Mouse (Mus musculus) stomach, embryonic 14.5 days (tissue): ENCODE data around the gene Rbm44. TPM values are rescaled to one million over a fixed set of nuclear protein-coding genes. Genes with fewer than 3 reads are reported as not detected.

Source experiments
- ATAC-seq: fragments of 200-750 bp; cut with Nextera tagmentation; 2 replicates; pipeline ENCODE4 v1.8.0; 2017; ENCODE audit warnings: low read depth, moderate TSS enrichment; ENCODE audit not compliant: insufficient number of reproducible peaks, insufficient read depth, low FRiP score
- H3K27ac ChIP-seq: fragments of 300-500 bp; sonication (generic); 2 replicates; pipeline ENCODE4 v1.5.1; 2014; ENCODE audit warnings: mild to moderate bottlenecking, low read length, moderate library complexity, mixed read lengths
- H3K27me3 ChIP-seq: fragments of 300-500 bp; sonication (generic); 2 replicates; pipeline ENCODE4 v1.6.1; 2014; ENCODE audit warnings: low read length, control low read depth, mixed read lengths; ENCODE audit not compliant: control insufficient read depth, insufficient read depth
- H3K36me3 ChIP-seq: fragments of 300-500 bp; sonication (generic); 2 replicates; pipeline ENCODE4 v1.6.1; 2014; ENCODE audit warnings: mild to moderate bottlenecking, control low read depth, low read length, moderate library complexity, mixed read lengths; ENCODE audit not compliant: control insufficient read depth, insufficient read depth
- H3K4me1 ChIP-seq: fragments of 300-500 bp; sonication (generic); 2 replicates; pipeline ENCODE4 v1.6.1; 2014; ENCODE audit warnings: low read length, control low read depth, mixed read lengths; ENCODE audit not compliant: control insufficient read depth, insufficient read depth
- H3K4me2 ChIP-seq: fragments of 300-500 bp; sonication (generic); replicated peaks from 2 replicates; pipeline ENCODE4 v1.6.1; 2014; ENCODE audit warnings: low read depth, low read length, control low read depth
- H3K4me3 ChIP-seq: fragments of 300-500 bp; sonication (generic); 2 replicates; pipeline ENCODE4 v1.5.1; 2014; ENCODE audit warnings: low read depth, low read length, control low read depth
- H3K9ac ChIP-seq: fragments of 300-500 bp; sonication (generic); replicated peaks from 2 replicates; pipeline ENCODE4 v1.6.1; 2014; ENCODE audit warnings: low read depth, mild to moderate bottlenecking, control low read depth, low read length, moderate library complexity, mixed read lengths
- H3K9me3 ChIP-seq: fragments of 300-500 bp; sonication (generic); 2 replicates; pipeline ENCODE4 v1.6.1; 2016; ENCODE audit warnings: low read depth, low read length, control low read depth; ENCODE audit not compliant: control insufficient read depth
- WGBS: fragments of 180-500 bp; shearing (Covaris S2); extraction: QIAGEN DNeasy Blood & Tissue Kit; methylation state at CpG from one replicate; pipeline ENCODE4 v1.1.7; 2014; 5-methylcytosine and 5-hydroxymethylcytosine counted together
- polyA plus RNA-seq: library from polyadenylated mRNA; unstranded; fragments of >200 nt; fragmentation: Nextera tagmentation; extraction: Ambion mirVana; gene quantifications from 2 replicates; pipeline ENCODE4 v1.2.1, GENCODE M21; 2014

Gene Rbm44
- polyA plus RNA-seq = 0.38 and 0.46 TPM in 2 replicates

DNA sequence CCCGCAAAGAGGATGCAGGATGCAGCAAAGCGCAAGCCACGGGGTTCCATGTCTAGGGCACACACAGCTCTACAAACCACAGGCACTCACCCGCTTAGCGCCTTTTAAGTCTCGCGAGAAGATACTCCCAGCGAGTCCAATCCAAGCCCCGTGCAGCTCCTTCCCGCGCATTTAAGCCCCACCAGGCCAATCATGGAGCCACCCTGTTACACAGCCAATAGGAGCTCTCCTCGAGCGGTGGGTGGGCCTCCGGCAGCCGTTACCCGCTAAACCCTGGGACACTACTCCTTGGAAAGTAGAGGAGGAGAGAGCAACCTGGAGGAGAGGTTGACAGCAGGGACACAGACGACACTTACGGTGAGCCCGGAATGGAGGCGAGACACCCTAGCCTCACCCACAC, at the start of gene Rbm44:
Gene Rbm44 (plus strand): TSS at position 277 of the 400 bp plus-strand sequence.
- Histone ChIP-seq H3K36me3 (no peaks in the 10 kb centered on the region), H3K27ac (no peak within 1 kb of the TSS), H3K4me1 (no peaks in the 10 kb centered on the region), H3K9ac (no peak within 1 kb of the TSS), H3K4me3 (no peak within 1 kb of the TSS), H3K9me3 (no peaks in the 10 kb centered on the region), H3K4me2 (no peak within 1 kb of the TSS), H3K27me3 (no peaks in the 10 kb centered on the region)
- ATAC-seq = no peak
- 69% methylated on average over 20 of the region's 20 CpGs for WGBS

DNA sequence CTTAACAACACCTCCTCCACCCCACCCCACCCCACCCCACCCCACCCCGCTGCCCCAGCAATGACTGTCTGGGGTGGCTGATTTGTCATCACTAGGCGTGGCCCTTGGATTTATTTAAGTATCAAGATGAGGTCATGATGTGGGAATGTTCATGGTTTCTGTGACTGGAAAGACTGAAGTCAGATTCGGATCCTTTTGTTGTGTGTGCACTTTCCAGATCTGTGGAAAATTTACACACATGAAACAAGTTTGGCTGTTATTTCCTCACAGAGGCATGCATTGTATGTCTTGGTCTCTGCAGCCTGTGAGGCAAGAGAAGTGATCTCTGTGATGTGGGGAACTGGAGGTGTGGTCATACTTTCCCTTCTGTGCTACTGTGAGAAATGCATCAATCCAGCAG, 49.6 kb upstream of the Rbm44 start:
- WGBS = 40% methylated on average over 3 of the region's 3 CpGs
- Histone ChIP-seq H3K9ac (no peak overlapping the region), H3K4me1 (peaks cover 19% of the 10 kb centered on the region), H3K27me3 (no peaks in the 10 kb centered on the region), H3K4me2 (no peak overlapping the region), H3K27ac (peak overlapping the region; percentile 55; the same call in 1 of the 2 replicates), H3K4me3 (no peak overlapping the region), H3K9me3 (no peaks in the 10 kb centered on the region), H3K36me3 (no peaks in the 10 kb centered on the region)
- 0 out of 2 replicates have a peak, but pooled peaks have one; percentile 3 for ATAC-seq

DNA sequence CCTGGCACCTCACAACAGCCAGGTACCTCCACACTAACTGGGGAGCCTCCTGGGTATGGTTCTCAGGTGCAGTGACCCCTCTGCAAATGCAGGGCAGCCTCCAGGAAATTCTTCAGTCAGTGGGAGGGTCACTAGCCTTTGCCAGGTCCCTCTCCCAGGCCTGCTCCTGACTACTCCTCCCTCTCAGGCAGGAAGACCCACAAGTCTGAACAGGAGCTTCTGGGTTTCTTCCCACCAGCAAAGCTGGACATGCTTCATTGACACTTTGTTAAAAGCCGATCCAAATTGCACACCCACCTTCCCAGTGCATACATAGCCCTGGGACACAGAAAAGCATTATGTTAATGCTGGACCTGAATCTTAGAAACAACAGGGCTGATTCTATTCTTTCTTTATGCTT, 49.0 kb upstream of the Rbm44 start:
- peaks cover 19% of the 10 kb centered on the region for H3K4me1 ChIP-seq
- no peaks in the 10 kb centered on the region for H3K27me3 ChIP-seq
- 68% methylated on average over 1 of the region's 1 CpGs for WGBS
- H3K4me3 ChIP-seq = no peak overlapping the region
- H3K9ac ChIP-seq = no peak overlapping the region
- no peaks in the 10 kb centered on the region for H3K36me3 ChIP-seq
- H3K4me2 ChIP-seq = no peak overlapping the region
- no peaks in the 10 kb centered on the region for H3K9me3 ChIP-seq
- peak overlapping the region; percentile 55; the same call in 1 of the 2 replicates for H3K27ac ChIP-seq
- ATAC-seq = no peak

DNA sequence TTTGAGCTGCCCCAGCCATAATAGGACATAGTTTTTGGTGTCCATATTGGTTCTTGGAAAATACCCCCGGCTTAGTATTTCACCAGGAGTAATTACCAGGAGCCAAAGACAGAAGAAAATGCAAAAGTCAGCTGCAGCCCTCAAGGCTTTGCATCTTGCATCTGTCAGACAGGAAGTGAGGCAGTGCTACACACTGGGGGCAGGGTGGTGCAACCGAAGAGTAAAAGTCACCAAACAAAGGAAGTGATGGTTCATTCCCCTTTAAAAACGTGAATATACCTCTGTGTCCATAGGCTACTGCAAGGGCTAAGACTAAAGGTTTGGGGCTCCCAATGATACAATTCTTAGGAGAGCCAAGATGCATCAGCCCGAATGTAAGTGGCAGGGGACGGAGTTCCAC, 48.4 kb upstream of the Rbm44 start:
- H3K9me3 ChIP-seq = no peaks in the 10 kb centered on the region
- H3K4me3 ChIP-seq = no peak overlapping the region
- no peak overlapping the region for H3K9ac ChIP-seq
- H3K27me3 ChIP-seq = no peaks in the 10 kb centered on the region
- H3K27ac ChIP-seq = no peak overlapping the region
- no peak overlapping the region for H3K4me2 ChIP-seq
- WGBS = 67% methylated on average over 5 of the region's 5 CpGs
- no peaks in the 10 kb centered on the region for H3K36me3 ChIP-seq
- peaks cover 19% of the 10 kb centered on the region for H3K4me1 ChIP-seq
- ATAC-seq = no peak

DNA sequence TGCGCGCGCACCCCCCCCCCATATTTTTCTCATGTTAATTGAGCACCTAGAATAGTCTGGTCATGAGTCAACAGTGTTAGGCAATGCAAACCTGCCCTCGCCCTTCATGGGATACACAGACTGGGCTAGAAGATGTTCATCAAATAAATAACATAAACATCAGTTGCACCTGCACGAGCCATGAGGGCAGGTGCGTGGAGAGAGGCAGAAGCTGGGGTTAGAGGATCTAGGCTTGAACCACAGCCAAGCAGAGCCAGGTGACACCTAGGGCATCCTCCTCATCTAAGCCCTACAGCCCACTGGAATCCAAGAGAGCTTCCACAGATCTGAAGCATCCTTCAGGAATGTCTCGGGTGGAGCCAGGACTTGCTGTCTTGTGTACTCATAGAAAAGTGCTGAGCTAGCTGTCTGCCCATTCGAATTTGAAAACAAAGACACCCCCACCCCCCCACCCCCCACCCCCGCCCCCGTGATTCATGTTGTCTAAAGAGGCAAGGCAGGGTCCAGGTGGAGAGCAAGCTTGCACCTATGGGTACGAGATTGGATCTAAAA, 47.5 kb upstream of the Rbm44 start:
- ATAC-seq = no peak
- no peak overlapping the region for H3K4me3 ChIP-seq

DNA sequence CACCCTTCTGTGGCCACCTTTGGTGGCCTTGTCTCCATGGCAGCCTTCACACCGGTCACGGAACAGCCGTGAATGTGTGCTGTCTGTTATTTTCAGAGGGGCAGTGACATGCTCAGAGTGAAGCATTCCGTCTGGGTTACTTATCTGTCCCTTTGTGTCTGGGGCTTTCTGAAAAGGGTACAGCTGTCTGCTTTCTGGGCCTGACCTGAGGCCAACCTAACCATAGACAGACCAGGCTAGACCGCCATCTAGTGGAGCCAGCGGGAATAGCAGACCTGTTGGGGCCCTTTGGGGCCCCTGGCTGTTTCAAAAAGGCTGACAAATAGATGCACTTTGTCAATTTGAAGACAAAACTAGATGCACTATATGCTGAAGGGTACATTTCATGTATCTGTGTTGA, 46.0 kb upstream of the Rbm44 start:
- peaks cover 3% of the 10 kb centered on the region; the same call in 1 of the 2 replicates for H3K36me3 ChIP-seq
- H3K27me3 ChIP-seq = no peaks in the 10 kb centered on the region
- H3K4me1 ChIP-seq = peaks cover 19% of the 10 kb centered on the region
- no peak overlapping the region for H3K27ac ChIP-seq
- no peaks in the 10 kb centered on the region for H3K9me3 ChIP-seq
- no peak overlapping the region for H3K4me3 ChIP-seq
- 6% methylated on average over 6 of the region's 6 CpGs for WGBS
- 0 out of 2 replicates have a peak, but pooled peaks have one; percentile 51 for ATAC-seq
- no peak overlapping the region for H3K9ac ChIP-seq
- H3K4me2 ChIP-seq = no peak overlapping the region

More for the DNA sequence above, 47.5 kb upstream of the Rbm44 start:
- 86% methylated on average over 11 of the region's 11 CpGs for WGBS
- peaks cover 19% of the 10 kb centered on the region for H3K4me1 ChIP-seq
- no peak overlapping the region for H3K9ac ChIP-seq
- H3K9me3 ChIP-seq = no peaks in the 10 kb centered on the region
- no peaks in the 10 kb centered on the region for H3K27me3 ChIP-seq
- no peak overlapping the region for H3K27ac ChIP-seq
- no peak overlapping the region for H3K4me2 ChIP-seq
- H3K36me3 ChIP-seq = no peaks in the 10 kb centered on the region

DNA sequence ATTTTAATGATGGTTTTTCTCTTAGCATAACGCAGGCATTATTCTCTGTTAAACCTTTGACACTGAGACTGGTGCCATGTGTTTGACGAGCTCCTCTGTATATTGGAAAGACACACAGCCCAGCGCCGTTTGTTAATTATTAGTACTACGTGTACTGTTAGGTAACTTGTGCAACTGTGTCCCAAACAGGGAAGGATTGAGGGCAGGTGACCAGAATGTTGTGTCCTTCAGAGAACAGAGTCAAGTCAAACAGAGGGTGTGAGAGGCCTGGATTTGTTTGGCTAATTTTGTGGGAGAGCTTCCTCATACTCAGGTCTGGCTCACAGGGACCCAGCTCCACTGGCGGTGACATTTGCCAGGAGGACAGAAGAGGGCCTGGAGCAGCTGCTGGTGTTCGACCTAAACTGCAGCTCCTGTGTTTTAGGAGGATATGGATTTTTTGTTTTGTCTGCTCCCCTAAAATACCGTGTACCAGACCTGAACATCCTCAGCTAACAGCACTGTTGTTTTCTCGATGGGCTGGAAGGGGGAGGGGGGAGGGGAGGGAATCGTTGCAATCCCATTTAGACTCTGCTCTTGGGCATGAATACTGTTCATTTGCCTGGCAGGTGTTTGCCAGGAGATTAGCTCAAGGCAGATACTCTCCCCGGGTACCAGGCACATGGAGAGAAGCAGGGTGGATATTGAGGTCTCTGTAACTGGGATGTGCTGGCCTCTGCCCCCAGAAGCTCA, 43.0 kb upstream of the Rbm44 start:
- Histone ChIP-seq H3K27ac (no peak overlapping the region), H3K9ac (no peak overlapping the region), H3K4me1 (0 out of 2 replicates have a peak, but pooled peaks cover 5% of the 10 kb centered on the region), H3K36me3 (peaks cover 16% of the 10 kb centered on the region), H3K4me3 (no peak overlapping the region), H3K4me2 (no peak overlapping the region), H3K9me3 (no peaks in the 10 kb centered on the region), H3K27me3 (no peaks in the 10 kb centered on the region)
- no peak for ATAC-seq
- WGBS = 70% methylated on average over 11 of the region's 11 CpGs

DNA sequence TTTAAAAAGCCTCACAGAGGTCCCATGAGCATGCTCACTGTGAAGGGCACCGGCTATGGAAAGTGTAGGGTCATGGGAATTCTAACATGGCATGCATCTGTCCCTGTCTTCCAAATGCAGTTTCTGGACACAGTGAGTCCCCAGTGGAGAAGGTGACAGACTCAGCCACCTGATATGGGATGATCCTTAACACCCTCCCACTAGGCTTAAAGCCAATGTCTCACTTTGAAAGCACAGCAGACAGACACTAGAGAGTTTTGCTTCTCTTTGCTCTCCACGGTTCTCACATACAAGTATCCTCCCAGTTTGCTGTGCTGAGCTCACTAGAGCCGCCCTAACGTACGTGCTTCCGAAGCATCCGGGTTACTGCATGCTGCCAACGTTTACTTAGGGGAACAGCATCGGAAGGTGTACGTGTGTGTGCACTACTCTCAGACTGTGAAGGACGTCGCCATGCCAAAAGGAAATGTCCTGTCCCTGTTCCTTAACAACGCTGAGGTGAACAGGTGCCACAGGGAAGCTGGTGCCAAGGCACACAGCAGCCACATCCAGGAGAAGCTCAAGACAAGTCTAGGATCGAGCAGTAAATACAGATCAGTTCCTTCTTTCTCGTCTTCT, 41.4 kb upstream of the Rbm44 start:
- no peak for ATAC-seq
- H3K36me3 ChIP-seq = peaks cover 26% of the 10 kb centered on the region

More for the DNA sequence above, 41.4 kb upstream of the Rbm44 start:
- no peak overlapping the region for H3K4me2 ChIP-seq
- no peaks in the 10 kb centered on the region for H3K27me3 ChIP-seq
- H3K9me3 ChIP-seq = no peaks in the 10 kb centered on the region
- no peak overlapping the region for H3K9ac ChIP-seq
- WGBS = 85% methylated on average over 15 of the region's 15 CpGs
- no peak overlapping the region for H3K27ac ChIP-seq
- 0 out of 2 replicates have a peak, but pooled peaks cover 3% of the 10 kb centered on the region for H3K4me1 ChIP-seq
- no peak overlapping the region for H3K4me3 ChIP-seq
